Mouse (Mus musculus) mouse embryonic stem cell (cell line): ENCODE results near the gene Dlg4.

Source experiments
- in situ Hi-C, 2 experiments: fragments of 300-500 bp; cut with MboI; formaldehyde crosslinking; loops; 1 replicate in 1 of 2; 3 replicates in 1 of 2; pipeline ENCODE4 v1.14.3; 2019 to 2020; ENCODE audit warnings: low sequenced_read_pairs in 2 of 2, low pct_unique_long_range_greater_than_20kb in 1 of 2, mixed read lengths in 1 of 2; ENCODE audit not compliant: unreplicated experiment in 1 of 2

Gene Dlg4

GRCm38 (mm10) chr11:70016669-70017068 is at the start of gene Dlg4:
Dlg4 (plus strand) TSS chr11:70016942.
- in situ Hi-C loops = no loop called here

- in situ Hi-C loops = no loop called here
Observed at GRCm38 (mm10) chr11:69968793-69969192, 47.9 kb upstream of the Dlg4 start.

- in situ Hi-C loops = no loop called here
Observed at GRCm38 (mm10) chr11:69970222-69970621, 46.5 kb upstream of the Dlg4 start.

DNA sequence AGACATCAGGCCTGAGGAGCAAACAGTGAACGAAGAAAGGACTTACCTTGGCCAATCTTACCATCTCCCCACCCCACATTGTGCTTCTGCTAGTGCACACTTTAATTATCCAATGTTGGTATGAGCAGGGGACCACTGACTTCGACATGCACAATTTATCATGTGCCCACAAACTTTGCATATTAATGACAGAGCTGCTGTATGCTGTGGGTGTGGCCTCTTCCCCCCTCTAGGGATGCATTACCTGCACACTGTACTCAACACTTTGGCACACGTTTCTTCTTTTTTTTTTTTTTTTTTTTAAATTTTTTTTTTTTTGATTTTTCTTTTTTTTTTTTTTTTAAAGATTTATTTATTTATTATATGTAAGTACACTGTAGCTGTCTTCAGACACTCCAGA is 46.0 kb upstream of the Dlg4 start:
- in situ Hi-C loops = no loop called here

- in situ Hi-C loops = no loop called here
Observed at GRCm38 (mm10) chr11:69974907-69975306, 41.8 kb upstream of the Dlg4 start.

DNA sequence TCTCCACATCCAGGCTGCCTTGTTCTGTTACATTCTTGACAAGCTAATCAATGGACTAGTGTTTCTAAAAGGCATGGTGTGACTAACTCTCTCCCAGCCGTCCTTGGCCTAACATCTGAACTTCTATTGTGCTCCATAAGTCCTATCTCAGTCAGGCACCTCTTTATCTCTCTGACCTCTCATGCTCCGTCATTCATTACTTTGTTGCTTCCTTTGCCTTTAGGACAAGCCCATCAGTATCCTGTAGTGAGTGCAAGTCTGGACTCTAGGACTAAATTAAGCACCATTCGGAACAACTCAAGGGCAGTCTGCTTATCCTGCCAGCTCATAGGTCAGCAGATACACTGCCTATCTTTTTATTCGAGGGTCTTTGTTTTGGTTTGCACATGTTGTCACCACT is 40.5 kb upstream of the Dlg4 start:
- in situ Hi-C loops = no loop called here

GRCm38 (mm10) chr11:69979827-69980195 is 36.9 kb upstream of the Dlg4 start:
- in situ Hi-C loops = no loop called here

DNA sequence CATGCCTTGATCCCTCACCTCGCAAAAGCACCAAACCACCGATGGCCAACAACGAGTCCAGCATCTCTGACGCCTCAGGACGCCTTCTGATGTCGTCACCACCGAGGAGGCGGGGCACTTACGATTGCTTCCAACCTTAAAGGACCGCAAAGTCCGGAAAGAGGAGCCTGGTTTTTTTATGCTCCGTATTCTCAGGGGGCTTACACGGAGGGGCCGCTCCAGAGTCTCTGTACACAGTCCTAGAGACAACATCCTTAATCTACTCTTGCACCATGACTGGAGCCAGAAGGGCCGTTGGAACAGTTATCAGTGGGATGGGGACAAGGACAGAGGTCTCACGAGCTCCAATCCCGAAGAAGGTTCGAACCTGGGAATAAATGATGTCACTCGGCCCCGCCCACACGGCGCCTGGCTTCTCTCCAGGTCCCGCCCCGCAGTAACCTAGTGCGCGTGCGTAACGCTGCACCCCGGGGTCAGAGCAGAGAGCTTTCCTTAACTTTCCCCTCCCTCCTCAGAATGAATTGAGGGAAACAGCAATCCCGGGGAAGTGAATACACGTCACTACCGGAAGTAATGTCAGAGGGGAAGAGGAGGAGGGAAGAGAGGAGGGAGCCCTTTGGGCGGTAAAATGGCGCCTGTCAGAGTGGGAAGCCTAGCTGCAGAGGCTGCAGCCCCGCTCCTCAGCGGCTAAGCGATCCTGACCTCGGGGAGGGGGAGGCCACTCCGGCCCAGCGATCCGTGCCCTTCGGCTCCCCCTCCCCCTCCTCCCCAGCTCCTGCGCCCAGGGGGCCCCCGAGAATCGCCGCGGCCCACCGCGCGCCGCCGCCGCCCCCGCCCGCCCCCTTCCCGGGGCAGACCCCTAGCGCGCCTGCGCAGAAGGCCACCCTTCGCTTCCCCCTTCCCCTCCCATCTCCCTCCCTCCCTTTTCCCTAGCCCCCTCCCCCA is 36.3 kb upstream of the Dlg4 start:
- in situ Hi-C loops = no loop called here

- in situ Hi-C loops = no loop called here
Observed at GRCm38 (mm10) chr11:69981141-69981762, 35.5 kb upstream of the Dlg4 start, which contains the start of gene Ctdnep1. Ctdnep1 (plus strand) TSS chr11:69981156.

GRCm38 (mm10) chr11:69982225-69982624 is 34.5 kb upstream of the Dlg4 start, which contains the start of gene Elp5:
Elp5 (minus strand) TSS chr11:69982517.
- in situ Hi-C loops = no loop called here

DNA sequence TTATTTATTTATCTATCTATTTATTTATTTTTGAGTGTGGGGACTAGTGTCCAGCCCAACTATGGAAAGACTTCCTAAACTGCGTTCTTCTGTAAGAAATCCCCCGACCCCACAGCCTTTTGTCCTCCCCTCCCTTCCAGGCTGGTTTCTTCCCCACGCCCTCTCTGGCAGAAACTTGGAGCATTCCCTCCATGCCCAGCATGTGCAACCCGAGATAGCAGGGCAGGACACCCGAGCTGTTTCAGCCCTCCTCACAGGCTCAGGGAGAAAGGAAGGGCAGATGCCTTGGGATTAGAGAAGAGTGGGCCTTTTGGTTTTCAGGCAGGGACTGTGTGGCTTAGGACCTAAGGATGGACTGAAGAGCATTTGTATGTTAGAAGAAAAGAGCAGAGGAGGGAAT is 33.9 kb upstream of the Dlg4 start:
- in situ Hi-C loops = no loop called here

- in situ Hi-C loops = no loop called here
Observed at GRCm38 (mm10) chr11:69983377-69983776, 33.4 kb upstream of the Dlg4 start.

DNA sequence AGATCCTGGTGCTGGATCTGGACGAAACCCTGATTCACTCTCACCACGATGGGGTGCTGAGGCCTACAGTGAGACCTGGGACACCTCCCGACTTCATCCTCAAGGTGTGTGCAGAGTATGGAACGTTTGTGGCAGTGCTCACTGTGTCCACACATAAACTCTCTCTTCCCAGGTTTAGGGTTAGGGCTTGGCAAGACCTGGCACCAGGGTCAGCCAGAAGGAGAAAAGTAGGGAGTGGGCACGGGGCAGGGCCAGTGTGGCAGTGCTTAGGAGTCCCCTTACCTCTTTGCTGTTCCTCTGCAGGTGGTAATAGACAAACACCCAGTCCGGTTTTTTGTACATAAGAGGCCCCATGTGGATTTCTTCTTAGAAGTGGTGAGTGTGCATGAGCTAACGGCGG is 32.3 kb upstream of the Dlg4 start:
- in situ Hi-C loops = no loop called here

GRCm38 (mm10) chr11:69989949-69990348 is 26.8 kb upstream of the Dlg4 start:
- in situ Hi-C loops = no loop called here

- in situ Hi-C loops = no loop called here
Observed at GRCm38 (mm10) chr11:69990850-69991691, 25.7 kb upstream of the Dlg4 start, which contains the start of gene Gabarap. Gabarap (plus strand) TSS chr11:69991143.

DNA sequence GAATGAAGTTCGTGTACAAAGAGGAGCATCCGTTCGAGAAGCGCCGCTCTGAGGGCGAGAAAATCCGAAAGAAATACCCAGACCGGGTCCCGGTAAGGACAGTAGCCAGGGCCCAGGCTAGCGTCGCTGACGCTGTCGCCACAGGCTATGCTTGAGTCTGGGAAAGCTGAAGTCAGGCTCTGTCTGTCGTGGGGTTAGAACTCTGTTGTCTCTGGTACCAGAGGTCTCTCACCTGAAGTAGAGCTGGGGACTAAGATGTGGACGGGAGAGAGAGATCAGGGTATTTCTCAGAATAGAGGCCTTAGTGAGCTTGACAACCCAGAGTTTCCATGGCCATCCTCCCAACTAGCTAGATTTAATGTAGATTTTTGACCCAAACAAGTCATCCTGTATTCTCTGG is 25.0 kb upstream of the Dlg4 start:
- in situ Hi-C loops = no loop called here

DNA sequence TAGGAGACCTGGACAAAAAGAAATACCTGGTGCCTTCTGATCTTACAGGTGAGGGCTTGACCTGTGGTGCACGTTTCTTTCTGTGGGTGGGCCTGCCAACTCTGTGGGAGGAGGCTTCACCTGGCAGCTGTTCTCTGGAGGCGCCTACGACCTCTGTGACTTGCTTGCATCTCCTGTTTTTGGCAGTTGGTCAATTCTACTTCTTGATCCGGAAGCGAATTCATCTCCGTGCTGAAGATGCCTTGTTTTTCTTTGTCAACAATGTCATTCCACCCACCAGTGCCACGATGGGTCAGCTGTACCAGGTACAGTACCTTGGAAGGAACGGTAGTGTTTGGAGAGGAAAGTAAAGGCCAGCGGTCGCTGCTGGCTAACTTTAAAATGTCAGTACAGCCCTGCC is 24.3 kb upstream of the Dlg4 start:
- in situ Hi-C loops = no loop called here

DNA sequence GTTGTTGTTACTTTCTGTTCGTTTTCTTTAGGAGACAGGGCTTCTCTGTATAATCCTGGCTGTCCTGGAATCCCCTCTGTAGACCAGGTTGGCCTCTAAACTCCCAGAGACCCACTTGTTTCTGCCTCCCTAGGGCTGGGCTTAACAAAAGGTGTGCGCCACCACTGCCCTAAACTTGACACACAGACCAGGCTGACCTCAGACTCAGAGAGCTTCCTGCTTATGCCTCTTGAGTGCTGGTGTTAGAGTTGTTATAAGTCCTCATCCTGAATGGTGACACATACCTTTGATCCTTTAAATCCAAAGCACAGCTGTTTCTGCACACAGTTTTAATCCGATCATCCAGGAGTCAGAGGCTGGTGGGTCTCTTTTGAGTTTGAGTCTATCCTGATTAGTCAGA is 23.8 kb upstream of the Dlg4 start:
- in situ Hi-C loops = no loop called here
